Mouse (Mus musculus) liver, embryonic 14.5 days (tissue): ENCODE measurements around the gene Notum. TPM values are rescaled to one million over a fixed set of nuclear protein-coding genes. Genes with fewer than 3 reads are reported as not detected.
A peak's percentile ranks its signal among the peaks of the same experiment; 100 is the strongest.

Source experiments
- ATAC-seq: fragments of 200-750 bp; cut with Nextera tagmentation; 2 replicates; pipeline ENCODE4 v1.8.0; 2017; ENCODE audit warnings: moderate number of reproducible peaks, mild to moderate bottlenecking, moderate library complexity; ENCODE audit not compliant: insufficient read depth
- DNase-seq, 3 experiments: peaks; one replicate each; pipeline ENCODE4 v3.0.0-alpha.2; 2012 to 2013; ENCODE audit warnings: low read depth in 3 of 3, low spot score in 3 of 3
- H3K27ac ChIP-seq: fragments of 300-500 bp; sonication (generic); 2 replicates; pipeline ENCODE4 v1.5.1; 2014; ENCODE audit warnings: moderate library complexity, mild to moderate bottlenecking, control low read depth, inconsistent platforms
- H3K27me3 ChIP-seq: fragments of 300-500 bp; sonication (generic); 2 replicates; pipeline ENCODE4 v1.6.1; 2014; ENCODE audit warnings: mild to moderate bottlenecking, low read length, moderate library complexity; ENCODE audit not compliant: control insufficient read depth, insufficient read depth
- H3K36me3 ChIP-seq: fragments of 300-500 bp; sonication (generic); replicated peaks from 2 replicates; pipeline ENCODE4 v1.6.1; 2014; ENCODE audit warnings: low read depth; ENCODE audit not compliant: control insufficient read depth, insufficient read depth
- H3K4me1 ChIP-seq, 2 experiments: fragments of 200-500 bp in 1 of 2; fragments of 300-500 bp in 1 of 2; sonication (generic) in 1 of 2; replicated peaks; 2 replicates each; pipeline ENCODE4 v1.6.1; 2012 to 2014; ENCODE audit warnings: antibody characterized with exemption in 1 of 2, inconsistent platforms in 1 of 2, low read length in 1 of 2; ENCODE audit not compliant: control insufficient read depth in 2 of 2, insufficient read depth in 2 of 2
- H3K4me2 ChIP-seq: fragments of 300-500 bp; sonication (generic); 2 replicates; pipeline ENCODE4 v1.6.1; 2014; ENCODE audit warnings: low read depth, mild to moderate bottlenecking, control low read depth, moderate library complexity
- H3K4me3 ChIP-seq, 2 experiments: fragments of 200-500 bp in 1 of 2; fragments of 300-500 bp in 1 of 2; sonication (generic) in 1 of 2; 2 replicates each; pipeline ENCODE4 v1.5.1; 2012 to 2014; ENCODE audit warnings: low read depth in 2 of 2, low read length in 2 of 2, mild to moderate bottlenecking in 2 of 2, control low read depth in 1 of 2, inconsistent platforms in 1 of 2, moderate library complexity in 1 of 2; ENCODE audit not compliant: insufficient read depth in 1 of 2
- H3K9ac ChIP-seq: fragments of 300-500 bp; sonication (generic); replicated peaks from 2 replicates; pipeline ENCODE4 v1.6.1; 2014; ENCODE audit warnings: mild to moderate bottlenecking, control low read depth, moderate library complexity
- H3K9me3 ChIP-seq: fragments of 300-500 bp; sonication (generic); 2 replicates; pipeline ENCODE4 v1.6.1; 2016; ENCODE audit warnings: low read length, mixed read lengths; ENCODE audit not compliant: control insufficient read depth
- CTCF ChIP-seq: IDR thresholded peaks from 2 replicates; pipeline ENCODE4 v1.5.1; 2016; ENCODE audit warnings: antibody characterized with exemption, low read depth, control low read depth
- EP300 ChIP-seq: IDR thresholded peaks from 2 replicates; pipeline ENCODE4 v1.6.1; 2016; ENCODE audit warnings: antibody characterized with exemption, low read depth
- WGBS: fragments of 180-500 bp; shearing (Covaris S2); extraction: QIAGEN DNeasy Blood & Tissue Kit; methylation state at CpG from one replicate; pipeline ENCODE4 v1.1.7; 2014; ENCODE audit not compliant: insufficient replicate concordance; 5-methylcytosine and 5-hydroxymethylcytosine counted together
- polyA plus RNA-seq, 2 experiments: library from polyadenylated mRNA; depleted of rRNA in 1 of 2; stranded (reverse) in 1 of 2; unstranded in 1 of 2; fragments of >200 nt; fragmentation: Nextera tagmentation in 1 of 2; extraction: Ambion mirVana in 1 of 2; gene quantifications; 2 replicates each; pipeline versions ENCODE4 v1.2.1 to v1.2.3; 2012 to 2014

Gene Notum
- polyA plus RNA-seq, 2 experiments: 0.18 to 0.30 TPM

DNA sequence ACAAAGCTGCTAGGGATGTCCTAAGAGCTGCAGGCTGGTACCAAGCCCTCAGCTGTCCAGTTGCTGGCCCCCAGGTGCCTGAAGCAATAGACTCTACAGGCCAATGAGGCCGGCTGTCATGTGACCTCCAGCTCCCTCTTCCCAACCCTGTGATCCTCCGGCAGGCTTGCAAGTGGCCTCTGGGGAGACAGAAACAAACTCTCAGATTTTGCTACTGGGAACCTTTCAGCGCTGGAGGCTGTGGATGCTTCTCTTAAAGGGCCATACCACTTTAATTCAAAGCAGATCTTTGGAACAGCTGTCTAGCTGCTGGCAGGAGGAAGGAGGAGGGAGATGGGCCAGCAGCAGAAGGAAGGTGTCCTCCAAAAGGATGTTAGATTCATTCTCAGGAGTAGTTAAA is 5.6 kb upstream of the Notum start:
- WGBS: 22% methylated on average over 3 of the region's 3 CpGs
- ATAC-seq (no peak), DNase-seq (no peak)

DNA sequence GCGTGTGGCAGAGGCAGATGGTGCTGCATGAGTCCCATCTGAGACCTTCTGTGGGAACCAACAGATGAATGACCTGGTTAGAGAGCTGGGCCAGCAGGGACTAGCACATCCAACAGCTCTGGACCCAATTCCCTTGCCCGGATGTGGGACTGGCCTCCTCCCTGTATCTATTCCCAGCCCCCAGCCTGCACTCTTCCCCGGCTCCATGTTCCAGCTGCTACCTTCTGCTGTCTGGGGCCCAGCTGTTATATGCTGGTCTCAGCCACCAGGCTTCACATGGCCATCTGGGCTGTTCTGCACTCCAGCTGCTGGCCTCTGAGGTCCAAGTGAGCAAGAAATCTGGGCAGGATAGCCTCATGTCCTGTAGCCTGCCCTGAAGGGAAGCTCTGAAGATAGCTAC is 4.4 kb upstream of the Notum start:
- no peak for DNase-seq
- Histone ChIP-seq H3K9me3 (no peaks in the 10 kb centered on the region), H3K36me3 (no peaks in the 10 kb centered on the region), H3K4me1 (no peaks in the 10 kb centered on the region), H3K9ac (no peak overlapping the region), H3K4me2 (no peak overlapping the region), H3K27me3 (peaks cover 30% of the 10 kb centered on the region), H3K27ac (no peak overlapping the region), H3K4me3 (no peak overlapping the region)
- WGBS: 76% methylated on average over 3 of the region's 3 CpGs
- ATAC-seq: no peak
- TF ChIP-seq CTCF: no peak
- no peak for TF ChIP-seq EP300

More for the DNA sequence above, 5.6 kb upstream of the Notum start:
- Histone ChIP-seq H3K4me3 (no peak overlapping the region), H3K9ac (no peak overlapping the region), H3K9me3 (no peaks in the 10 kb centered on the region), H3K27me3 (peaks cover 18% of the 10 kb centered on the region), H3K27ac (no peak overlapping the region), H3K36me3 (no peaks in the 10 kb centered on the region), H3K4me2 (no peak overlapping the region), H3K4me1 (no peaks in the 10 kb centered on the region)
- TF ChIP-seq EP300: no peak

DNA sequence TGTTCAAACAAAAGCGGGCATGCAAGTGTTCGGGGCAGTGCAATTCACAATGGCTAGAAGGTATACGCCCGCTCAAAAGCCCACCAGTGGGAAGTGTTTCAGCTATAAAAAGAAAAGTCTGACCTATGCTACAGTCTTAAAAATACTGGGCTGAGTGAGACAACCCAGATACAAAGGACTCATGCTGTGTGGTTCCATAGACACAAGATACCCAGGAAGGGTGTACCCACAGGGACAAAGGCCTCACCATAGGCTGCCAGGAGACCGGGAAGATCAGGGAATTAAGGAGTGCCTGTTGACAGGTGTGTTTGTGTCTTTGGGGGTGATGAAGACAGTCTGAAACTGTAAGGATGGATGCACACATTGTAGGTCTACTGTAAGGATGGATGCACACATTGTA is 2.7 kb upstream of the Notum start:
- WGBS: 81% methylated on average over 5 of the region's 5 CpGs
- ATAC-seq: no peak
- Histone ChIP-seq H3K4me3 (no peak overlapping the region), H3K4me2 (no peak overlapping the region), H3K4me1 (no peaks in the 10 kb centered on the region), H3K27me3 (peaks cover 47% of the 10 kb centered on the region), H3K9me3 (no peaks in the 10 kb centered on the region), H3K27ac (no peak overlapping the region), H3K36me3 (no peaks in the 10 kb centered on the region), H3K9ac (no peak overlapping the region)
- TF ChIP-seq CTCF (no peak), EP300 (no peak)
- no peak for DNase-seq

DNA sequence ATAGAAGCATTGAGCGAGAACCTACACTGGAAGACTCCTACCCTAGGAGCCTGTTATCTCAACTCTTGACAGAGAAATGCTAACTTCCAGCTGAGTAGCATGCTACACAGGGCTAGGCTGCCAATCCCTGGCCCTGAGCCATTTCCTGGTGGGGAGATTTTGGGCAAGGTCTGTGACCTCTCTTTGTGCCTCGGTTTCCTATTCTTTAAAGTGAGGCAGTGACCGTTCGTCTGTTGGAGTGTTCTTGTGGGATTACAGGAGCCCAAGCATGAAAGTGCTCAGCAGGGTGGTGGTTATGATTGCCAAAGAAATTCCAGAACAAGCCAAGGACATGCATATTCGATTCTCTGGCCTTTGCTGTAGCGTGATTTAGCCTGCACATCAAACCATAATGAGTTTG is 1.8 kb upstream of the Notum start:
- 54% methylated on average over 6 of the region's 6 CpGs for WGBS
- no peak for TF ChIP-seq EP300
- TF ChIP-seq CTCF: no peak
- ATAC-seq: no peak

DNA sequence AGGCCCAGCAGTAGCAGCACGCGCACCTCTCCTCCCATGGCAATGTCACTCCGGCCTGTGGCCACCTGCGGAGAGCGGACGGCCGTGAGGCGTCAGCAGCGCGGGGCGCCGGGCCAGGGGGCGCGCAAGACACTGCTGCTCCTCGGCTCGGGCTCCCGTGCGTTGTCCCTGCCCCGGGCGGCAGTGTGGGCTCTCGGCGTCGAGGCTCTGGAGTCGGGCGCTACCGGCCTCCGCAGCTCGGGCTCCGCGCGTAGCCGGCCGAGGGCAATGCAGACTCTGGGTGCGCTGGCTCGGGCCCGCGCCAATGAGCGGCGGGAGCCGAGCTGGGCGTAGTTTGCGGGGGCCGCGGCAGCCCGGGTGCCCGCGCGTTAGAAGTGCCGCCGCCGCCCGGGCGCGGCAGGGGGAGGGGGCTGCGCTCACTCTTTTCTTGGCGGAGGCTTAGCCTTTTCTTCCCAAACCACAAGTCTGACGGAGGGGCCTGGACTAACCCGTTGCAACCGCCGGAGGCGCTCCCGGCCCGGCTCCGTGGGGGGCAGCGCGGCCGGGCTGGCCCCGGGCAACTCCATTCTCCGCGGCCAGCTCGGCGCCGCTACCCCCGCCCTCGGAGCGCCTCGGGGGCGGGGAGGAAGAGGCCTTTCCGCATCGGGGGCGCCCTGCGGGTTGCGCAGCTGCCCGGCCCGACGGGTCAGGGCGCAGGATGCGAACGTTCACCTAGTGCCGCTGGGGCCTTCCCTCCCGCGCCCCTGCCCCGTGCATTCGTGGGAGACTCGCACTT is 487 bp downstream of the Notum start:
- under 1% methylated on average over 90 of the region's 95 CpGs for WGBS
- peak overlapping the region in 1 of 2 experiments; percentile 30; a peak in 2 of 4 replicates for H3K4me3 ChIP-seq
- H3K4me1 ChIP-seq: no peaks in the 10 kb centered on the region
- H3K36me3 ChIP-seq: no peaks in the 10 kb centered on the region
- no peak overlapping the region for H3K27ac ChIP-seq
- peaks cover 63% of the 10 kb centered on the region for H3K27me3 ChIP-seq
- no peak for ATAC-seq
- no peaks in the 10 kb centered on the region for H3K9me3 ChIP-seq
- DNase-seq: no peak
- TF ChIP-seq CTCF: 0 out of 2 replicates have a peak, but pooled peaks have one; percentile 10
- no peak for TF ChIP-seq EP300
- peak overlapping the region; percentile 44 for H3K4me2 ChIP-seq
- H3K9ac ChIP-seq: no peak overlapping the region

More for the DNA sequence above, 1.8 kb upstream of the Notum start:
- Histone ChIP-seq H3K4me3 (no peak overlapping the region), H3K36me3 (no peaks in the 10 kb centered on the region), H3K27ac (no peak overlapping the region), H3K9ac (no peak overlapping the region), H3K4me1 (no peaks in the 10 kb centered on the region), H3K27me3 (peaks cover 55% of the 10 kb centered on the region), H3K9me3 (no peaks in the 10 kb centered on the region), H3K4me2 (no peak overlapping the region)
- no peak for DNase-seq
